Mouse (Mus musculus) MEL (cell line): ENCODE measurements around the gene Oasl1.

ENCODE experiments used
- CTCF ChIP-seq, 3 experiments: IDR thresholded peaks in 2 of 3; conservative IDR thresholded peaks in 1 of 3; 2 replicates each; pipeline ENCODE4 v1.5.1; 2011 to 2012; ENCODE audit warnings: low read length in 3 of 3, low read depth in 2 of 3, mild to moderate bottlenecking in 2 of 3, improper control_type of control experiment in 1 of 3, inconsistent platforms in 1 of 3, mixed read lengths in 1 of 3, moderate library complexity in 1 of 3; ENCODE audit not compliant: control insufficient read depth in 1 of 3, insufficient read depth in 1 of 3, poor library complexity in 1 of 3, severe bottlenecking in 1 of 3
- JUND ChIP-seq: IDR thresholded peaks from 2 replicates; pipeline ENCODE4 v1.6.1; 2011; ENCODE audit warnings: low read depth, mild to moderate bottlenecking, improper control_type of control experiment, low read length
- POLR2A ChIP-seq, 2 experiments: IDR thresholded peaks; 2 replicates each; pipeline ENCODE4 v1.6.1; 2011 to 2012; ENCODE audit warnings: low read length in 2 of 2, mild to moderate bottlenecking in 2 of 2, control low read depth in 1 of 2, improper control_type of control experiment in 1 of 2, low read depth in 1 of 2, moderate library complexity in 1 of 2; ENCODE audit not compliant: control insufficient read depth in 1 of 2, insufficient read depth in 1 of 2, poor library complexity in 1 of 2
- USF1 ChIP-seq: IDR thresholded peaks from 2 replicates; pipeline ENCODE4 v1.6.1; 2014; ENCODE audit warnings: low read depth, mild to moderate bottlenecking, inconsistent platforms, low read length, improper control_type of control experiment, moderate library complexity
- ZNF384 ChIP-seq: IDR thresholded peaks from 2 replicates; pipeline ENCODE4 v1.6.1; 2012; ENCODE audit warnings: low read depth, mild to moderate bottlenecking, inconsistent platforms, low read length, improper control_type of control experiment

DNA sequence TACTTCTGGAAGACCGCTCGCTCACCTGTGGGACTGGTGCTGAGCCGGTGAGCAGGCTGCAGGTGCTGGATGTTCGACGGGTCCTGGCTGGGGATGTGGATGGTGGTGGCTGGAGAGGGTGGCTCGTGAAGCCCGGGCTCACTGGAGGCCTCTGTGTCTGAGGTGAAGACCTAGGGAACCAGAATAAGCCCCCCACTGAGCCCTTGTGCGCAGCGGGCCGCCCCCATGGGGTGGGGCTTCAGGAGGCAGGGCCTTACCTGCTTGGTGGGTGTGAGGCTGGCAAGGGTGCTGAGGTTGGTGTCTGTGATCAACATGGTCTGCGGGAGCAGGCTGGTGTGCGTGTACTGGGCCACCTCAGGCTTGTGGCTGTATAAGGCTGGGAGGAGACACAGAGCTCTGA is 27.6 kb downstream of the Oasl1 start:
- TF ChIP-seq CTCF (IDR thresholded peaks at IDR 0.05 in 2 of 3, conservative IDR thresholded peaks at IDR 0.05 in 1 of 3; ENCODE audit: control insufficient read depth in 1 of 3, insufficient read depth in 1 of 3, low read depth in 2 of 3, low read length in 3 of 3, poor library complexity in 1 of 3, severe bottlenecking in 1 of 3) (no peak), ZNF384 (no peak), USF1 (no peak), POLR2A (IDR thresholded peaks at IDR 0.05; ENCODE audit: control insufficient read depth in 1 of 2, insufficient read depth in 1 of 2, low read depth in 1 of 2, low read length in 2 of 2, poor library complexity in 1 of 2) (no peak), JUND (no peak)
